Mouse (Mus musculus): Measurements from ENCODE around the gene Lcmt1. TPM values are rescaled to one million over a fixed set of nuclear protein-coding genes. Genes with fewer than 3 reads are reported as not detected.

Gene Lcmt1
- polyA plus RNA-seq (2014; fragmentation: Nextera tagmentation; extraction: Ambion mirVana), result 69.5 and 70.5 TPM in 2 replicates

GRCm38 (mm10) chr7:123369759-123370481 is at the start of gene Lcmt1, which contains the start of gene Arhgap17:
Gene Lcmt1, plus strand, starts transcription at chr7:123369784.
Gene Arhgap17, minus strand, starts transcription at chr7:123369915.
- H3K4me1 ChIP-seq (replicated peaks; ENCODE audit: control insufficient read depth, insufficient read depth, low read length), result peaks cover 9% of the 10 kb centered on the region
- H3K9me3 ChIP-seq (ENCODE audit: control insufficient read depth, low read length), result no peaks in the 10 kb centered on the region
- H3K36me3 ChIP-seq (ENCODE audit: control insufficient read depth, insufficient read depth, low read length), result no peaks in the 10 kb centered on the region
- H3K4me3 ChIP-seq (ENCODE audit: low read depth, low read length), result peak within 1 kb of the TSS; percentile 76
- WGBS, result under 1% methylated on average over 46 of the region's 64 CpGs
- peak within 1 kb of the TSS; percentile 87 for H3K27ac ChIP-seq (ENCODE audit: low read depth, low read length)
- ATAC-seq (ENCODE audit: low FRiP score), result peak; percentile 97
- peak within 1 kb of the TSS; percentile 77 for H3K4me2 ChIP-seq (replicated peaks; ENCODE audit: low read depth, low read length)
- peak within 1 kb of the TSS; percentile 73 for H3K9ac ChIP-seq (ENCODE audit: low read depth, low read length)
- no peaks in the 10 kb centered on the region for H3K27me3 ChIP-seq (ENCODE audit: control insufficient read depth, insufficient read depth, low read length)
- peak; percentile 97 for DNase-seq (ENCODE audit: low spot score)

- Histone ChIP-seq H3K27ac (ENCODE audit: low read depth, low read length) (no peak overlapping the region), H3K9ac (ENCODE audit: low read depth, low read length) (no peak overlapping the region), H3K27me3 (ENCODE audit: control insufficient read depth, insufficient read depth, low read length) (no peaks in the 10 kb centered on the region), H3K9me3 (ENCODE audit: control insufficient read depth, low read length) (no peaks in the 10 kb centered on the region), H3K4me3 (ENCODE audit: low read depth, low read length) (no peak overlapping the region), H3K4me1 (replicated peaks; ENCODE audit: control insufficient read depth, insufficient read depth, low read length) (no peaks in the 10 kb centered on the region), H3K36me3 (ENCODE audit: control insufficient read depth, insufficient read depth, low read length) (0 out of 2 replicates have a peak, but pooled peaks cover 3% of the 10 kb centered on the region), H3K4me2 (replicated peaks; ENCODE audit: low read depth, low read length) (no peak overlapping the region)
- no peak for ATAC-seq (ENCODE audit: low FRiP score)
- DNase-seq (ENCODE audit: low spot score), result no peak
- WGBS, result 87% methylated on average over 13 of the region's 13 CpGs
Measured at GRCm38 (mm10) chr7:123322452-123323121, 47.0 kb upstream of the Lcmt1 start.

DNA sequence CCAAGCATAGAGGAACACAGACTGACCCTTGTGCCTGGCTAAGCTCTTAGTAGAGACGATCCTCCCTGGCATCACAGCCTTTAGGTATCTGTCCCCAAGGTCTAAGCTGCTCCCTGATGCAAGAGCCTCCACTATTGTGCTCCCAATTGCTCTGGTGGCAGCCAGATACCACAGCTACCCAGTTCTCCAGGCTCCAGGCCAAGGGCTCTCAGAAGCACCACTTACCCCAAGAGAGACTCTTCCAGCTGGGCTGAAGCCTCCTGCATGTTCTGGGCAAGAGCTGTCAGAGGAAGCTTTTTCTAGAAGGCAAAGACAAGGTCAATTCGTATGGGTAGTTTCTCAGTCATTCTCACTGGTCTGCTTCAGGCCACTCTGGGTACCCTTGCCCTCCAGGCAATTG is 46.2 kb upstream of the Lcmt1 start:
- 97% methylated on average over 2 of the region's 2 CpGs for WGBS
- H3K36me3 ChIP-seq (ENCODE audit: control insufficient read depth, insufficient read depth, low read length), result 0 out of 2 replicates have a peak, but pooled peaks cover 3% of the 10 kb centered on the region
- no peak for ATAC-seq (ENCODE audit: low FRiP score)

GRCm38 (mm10) chr7:123324105-123324504 is 45.5 kb upstream of the Lcmt1 start:
- DNase-seq (ENCODE audit: low spot score) (no peak), ATAC-seq (ENCODE audit: low FRiP score) (no peak)
- Histone ChIP-seq H3K4me3 (ENCODE audit: low read depth, low read length) (no peak overlapping the region), H3K27ac (ENCODE audit: low read depth, low read length) (no peak overlapping the region), H3K9me3 (ENCODE audit: control insufficient read depth, low read length) (no peaks in the 10 kb centered on the region), H3K4me1 (replicated peaks; ENCODE audit: control insufficient read depth, insufficient read depth, low read length) (no peaks in the 10 kb centered on the region), H3K27me3 (ENCODE audit: control insufficient read depth, insufficient read depth, low read length) (no peaks in the 10 kb centered on the region), H3K36me3 (ENCODE audit: control insufficient read depth, insufficient read depth, low read length) (0 out of 2 replicates have a peak, but pooled peaks cover 3% of the 10 kb centered on the region), H3K4me2 (replicated peaks; ENCODE audit: low read depth, low read length) (no peak overlapping the region), H3K9ac (ENCODE audit: low read depth, low read length) (no peak overlapping the region)
- 73% methylated on average over 1 of the region's 1 CpGs for WGBS

More for the DNA sequence above, 46.2 kb upstream of the Lcmt1 start:
- Histone ChIP-seq H3K4me3 (ENCODE audit: low read depth, low read length) (no peak overlapping the region), H3K4me1 (replicated peaks; ENCODE audit: control insufficient read depth, insufficient read depth, low read length) (no peaks in the 10 kb centered on the region), H3K4me2 (replicated peaks; ENCODE audit: low read depth, low read length) (no peak overlapping the region), H3K9me3 (ENCODE audit: control insufficient read depth, low read length) (no peaks in the 10 kb centered on the region), H3K27ac (ENCODE audit: low read depth, low read length) (no peak overlapping the region), H3K9ac (ENCODE audit: low read depth, low read length) (no peak overlapping the region), H3K27me3 (ENCODE audit: control insufficient read depth, insufficient read depth, low read length) (no peaks in the 10 kb centered on the region)
- no peak for DNase-seq (ENCODE audit: low spot score)

DNA sequence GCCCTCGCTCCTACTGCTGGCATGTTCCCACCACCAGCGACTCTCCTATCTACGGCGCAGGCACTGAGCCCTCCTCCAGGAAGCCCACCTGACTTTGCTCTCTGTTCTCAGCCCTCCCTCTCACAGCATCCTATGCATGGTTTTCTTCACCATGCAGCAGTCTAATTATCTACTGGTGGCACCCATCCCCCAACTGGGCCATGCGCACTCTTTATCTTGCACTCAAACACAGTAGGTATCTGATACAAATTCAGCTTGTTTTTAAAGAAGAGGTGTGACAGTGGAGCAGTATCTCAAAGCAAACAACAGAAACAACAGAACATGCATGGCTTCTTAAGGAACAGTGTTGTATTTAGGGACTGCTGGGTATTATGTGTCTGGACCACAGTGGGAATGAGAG is 43.5 kb upstream of the Lcmt1 start:
- no peak overlapping the region for H3K4me3 ChIP-seq (ENCODE audit: low read depth, low read length)
- H3K36me3 ChIP-seq (ENCODE audit: control insufficient read depth, insufficient read depth, low read length), result 0 out of 2 replicates have a peak, but pooled peaks cover 3% of the 10 kb centered on the region
- H3K4me1 ChIP-seq (replicated peaks; ENCODE audit: control insufficient read depth, insufficient read depth, low read length), result no peaks in the 10 kb centered on the region
- ATAC-seq (ENCODE audit: low FRiP score) (no peak), DNase-seq (ENCODE audit: low spot score) (no peak)
- 88% methylated on average over 5 of the region's 5 CpGs for WGBS
- no peak overlapping the region for H3K4me2 ChIP-seq (replicated peaks; ENCODE audit: low read depth, low read length)
- H3K9me3 ChIP-seq (ENCODE audit: control insufficient read depth, low read length), result no peaks in the 10 kb centered on the region
- no peak overlapping the region for H3K9ac ChIP-seq (ENCODE audit: low read depth, low read length)
- no peak overlapping the region for H3K27ac ChIP-seq (ENCODE audit: low read depth, low read length)
- no peaks in the 10 kb centered on the region for H3K27me3 ChIP-seq (ENCODE audit: control insufficient read depth, insufficient read depth, low read length)

DNA sequence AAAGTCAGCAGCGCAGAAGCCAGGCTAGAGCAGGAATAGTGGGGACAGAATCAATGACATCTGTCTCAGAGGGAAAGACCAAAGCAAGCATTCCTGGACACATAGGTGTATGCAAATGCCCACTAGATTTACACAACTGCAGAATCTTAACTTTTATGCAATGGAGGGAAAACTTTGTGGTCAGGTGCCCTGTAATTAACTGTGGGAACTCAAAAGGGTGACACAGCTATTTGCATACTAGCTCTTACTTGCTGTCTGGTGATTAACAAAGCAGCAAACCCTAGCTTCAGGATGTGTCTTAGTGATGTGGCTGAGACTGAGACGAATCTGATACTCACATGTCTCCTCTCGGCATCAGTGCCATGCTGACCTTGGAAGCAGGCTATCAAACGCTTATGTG is 42.7 kb upstream of the Lcmt1 start:
- Histone ChIP-seq H3K9ac (ENCODE audit: low read depth, low read length) (no peak overlapping the region), H3K27me3 (ENCODE audit: control insufficient read depth, insufficient read depth, low read length) (no peaks in the 10 kb centered on the region), H3K9me3 (ENCODE audit: control insufficient read depth, low read length) (no peaks in the 10 kb centered on the region), H3K27ac (ENCODE audit: low read depth, low read length) (no peak overlapping the region), H3K4me1 (replicated peaks; ENCODE audit: control insufficient read depth, insufficient read depth, low read length) (no peaks in the 10 kb centered on the region), H3K36me3 (ENCODE audit: control insufficient read depth, insufficient read depth, low read length) (0 out of 2 replicates have a peak, but pooled peaks cover 3% of the 10 kb centered on the region), H3K4me3 (ENCODE audit: low read depth, low read length) (no peak overlapping the region), H3K4me2 (replicated peaks; ENCODE audit: low read depth, low read length) (no peak overlapping the region)
- no peak for DNase-seq (ENCODE audit: low spot score)
- no peak for ATAC-seq (ENCODE audit: low FRiP score)
- WGBS, result 87% methylated on average over 4 of the region's 4 CpGs

- Histone ChIP-seq H3K9ac (ENCODE audit: low read depth, low read length) (no peak overlapping the region), H3K4me1 (replicated peaks; ENCODE audit: control insufficient read depth, insufficient read depth, low read length) (no peaks in the 10 kb centered on the region), H3K4me2 (replicated peaks; ENCODE audit: low read depth, low read length) (no peak overlapping the region), H3K4me3 (ENCODE audit: low read depth, low read length) (no peak overlapping the region), H3K27ac (ENCODE audit: low read depth, low read length) (no peak overlapping the region), H3K9me3 (ENCODE audit: control insufficient read depth, low read length) (no peaks in the 10 kb centered on the region), H3K36me3 (ENCODE audit: control insufficient read depth, insufficient read depth, low read length) (0 out of 2 replicates have a peak, but pooled peaks cover 3% of the 10 kb centered on the region), H3K27me3 (ENCODE audit: control insufficient read depth, insufficient read depth, low read length) (no peaks in the 10 kb centered on the region)
- DNase-seq (ENCODE audit: low spot score) (no peak), ATAC-seq (ENCODE audit: low FRiP score) (no peak)
- WGBS, result 89% methylated on average over 4 of the region's 4 CpGs
Measured at GRCm38 (mm10) chr7:123327909-123328308, 41.7 kb upstream of the Lcmt1 start.

- no peak for ATAC-seq (ENCODE audit: low FRiP score)
Measured at GRCm38 (mm10) chr7:123330506-123330905, 39.1 kb upstream of the Lcmt1 start.

More at GRCm38 (mm10) chr7:123330506-123330905, 39.1 kb upstream of the Lcmt1 start:
- 0 out of 2 replicates have a peak, but pooled peaks cover 1% of the 10 kb centered on the region for H3K36me3 ChIP-seq (ENCODE audit: control insufficient read depth, insufficient read depth, low read length)
- no peak overlapping the region for H3K4me2 ChIP-seq (replicated peaks; ENCODE audit: low read depth, low read length)
- H3K9ac ChIP-seq (ENCODE audit: low read depth, low read length), result no peak overlapping the region
- DNase-seq (ENCODE audit: low spot score), result no peak
- H3K27ac ChIP-seq (ENCODE audit: low read depth, low read length), result no peak overlapping the region
- no peaks in the 10 kb centered on the region for H3K9me3 ChIP-seq (ENCODE audit: control insufficient read depth, low read length)
- no peaks in the 10 kb centered on the region for H3K27me3 ChIP-seq (ENCODE audit: control insufficient read depth, insufficient read depth, low read length)
- no peaks in the 10 kb centered on the region for H3K4me1 ChIP-seq (replicated peaks; ENCODE audit: control insufficient read depth, insufficient read depth, low read length)
- no peak overlapping the region for H3K4me3 ChIP-seq (ENCODE audit: low read depth, low read length)
- WGBS, result 88% methylated on average over 9 of the region's 9 CpGs

Data from hindbrain, embryonic 11.5 days (tissue).